Mouse (Mus musculus): ENCODE measurements around the gene Tescl. TPM values are rescaled to one million over a fixed set of nuclear protein-coding genes. Genes with fewer than 3 reads are reported as not detected.
A peak's percentile ranks its signal among the peaks of the same experiment; 100 is the strongest.

The Tescl gene
- total RNA-seq, 2 experiments from 2014 or later: not detected

DNA sequence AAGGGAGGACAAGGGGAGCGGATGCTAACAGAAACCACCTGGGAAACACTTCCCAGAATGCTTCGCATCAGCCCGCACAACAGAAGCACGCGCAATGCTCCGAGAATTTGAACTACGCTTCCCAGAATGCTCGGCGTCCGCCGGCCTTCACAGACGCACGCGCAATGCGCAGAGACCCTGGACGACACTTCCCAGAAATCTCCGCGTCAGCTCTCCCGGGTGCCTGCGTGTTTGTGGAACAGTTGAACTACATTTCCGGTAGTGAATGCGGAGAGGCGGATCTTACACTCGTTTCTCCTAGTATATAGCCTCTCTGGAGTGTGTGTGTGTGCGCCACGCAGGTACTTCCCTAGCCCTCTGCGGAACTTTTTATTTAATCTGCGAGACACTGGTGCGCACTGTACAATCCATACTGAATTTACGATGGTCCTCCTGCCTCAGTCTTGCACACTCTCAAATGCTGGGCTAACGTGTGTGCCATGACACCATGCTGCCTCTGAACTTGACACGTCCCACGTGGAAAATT, 17.1 kb downstream of the Tescl start, which contains the start of gene Zfp94:
Gene Zfp94, minus strand, starts transcription at position 100 of the 526 bp plus-strand sequence.
- DNase-seq (ENCODE audit: extremely low spot score in 1 of 2, low spot score in 2 of 2): peak; percentile 95 to 97
- intact Hi-C loops (cut with DNase I): no loop called here

- intact Hi-C loops (cut with DNase I): no loop called here
Observed at GRCm38 (mm10) chr7:24315726-24316566, 17.8 kb downstream of the Tescl start.

DNA sequence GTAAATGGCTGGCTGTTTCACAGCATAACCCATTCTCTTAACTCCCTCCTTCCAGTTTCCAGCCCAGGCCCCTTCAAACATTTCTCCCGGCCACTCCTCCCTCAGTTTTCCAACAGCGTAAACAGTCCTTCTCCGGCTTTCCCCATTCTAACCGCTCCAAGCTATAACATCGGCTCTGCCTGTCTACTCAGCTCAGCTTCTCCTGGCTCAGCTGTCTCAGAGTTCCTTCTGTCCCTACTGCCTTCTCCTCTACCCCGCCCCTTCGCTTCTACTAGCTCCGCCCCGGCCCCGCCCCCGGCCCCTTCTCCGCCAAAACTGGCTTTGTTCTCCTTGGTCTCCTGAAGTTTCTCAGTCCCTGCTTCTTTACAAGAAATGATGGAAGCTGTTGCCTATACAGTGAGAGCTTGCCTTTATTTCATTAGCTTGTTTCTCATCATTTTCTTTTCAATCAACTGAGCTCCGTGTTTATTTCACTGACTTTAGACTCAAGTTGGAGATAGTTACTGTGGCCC, 32.9 kb downstream of the Tescl start, which contains the start of gene Zfp61:
Gene Zfp61, minus strand, starts transcription at position 462 of the 512 bp plus-strand sequence.
- intact Hi-C loops (cut with DNase I): no loop called here
- no peak for DNase-seq (ENCODE audit: extremely low spot score in 1 of 2, low spot score in 2 of 2)

More at GRCm38 (mm10) chr7:24315726-24316566, 17.8 kb downstream of the Tescl start:
- no peak for DNase-seq (ENCODE audit: extremely low spot score in 1 of 2, low spot score in 2 of 2)

DNA sequence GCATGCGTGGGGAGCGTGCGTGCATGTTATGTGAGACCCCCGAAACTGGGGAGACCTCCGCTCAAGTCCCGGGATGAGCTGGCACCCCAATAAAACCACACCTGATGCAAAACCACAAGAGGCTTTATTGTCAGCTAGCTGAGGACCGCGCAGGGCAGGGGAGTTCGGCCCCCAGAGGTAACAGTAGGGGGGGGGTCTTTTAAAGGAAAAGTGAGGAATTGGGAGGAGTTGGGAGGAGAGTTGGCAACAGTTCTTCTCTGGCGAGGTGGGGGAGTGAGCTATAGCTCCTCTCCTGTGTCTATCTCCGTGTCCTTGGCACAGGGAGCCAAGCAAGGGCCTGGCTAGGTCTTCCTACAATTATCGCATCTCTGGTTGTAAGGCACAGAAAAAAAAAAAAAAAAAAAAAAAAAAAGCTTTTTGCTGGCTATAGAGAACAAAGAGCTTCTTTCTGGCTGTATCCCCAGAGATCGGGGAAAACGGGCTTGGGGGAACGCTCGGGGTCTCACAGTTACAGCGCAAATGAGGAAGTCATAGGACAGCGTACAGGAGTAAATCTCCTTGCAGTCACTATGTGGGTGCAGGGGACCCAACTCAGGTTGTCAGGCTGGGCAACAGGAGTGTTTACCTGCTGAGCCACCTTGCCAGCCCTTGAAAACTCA, 33.8 kb downstream of the Tescl start:
- intact Hi-C loops (cut with DNase I): loop anchor here (10.0 kb wide), 1 partner anchor 325 kb away; the partner anchor contains the start of gene Vmn1r181
- peak in 1 of 2 experiments; percentile 32 for DNase-seq (ENCODE audit: extremely low spot score in 1 of 2, low spot score in 2 of 2)

- DNase-seq (ENCODE audit: extremely low spot score in 1 of 2, low spot score in 2 of 2): peak; percentile 88 to 90
- intact Hi-C loops (cut with DNase I): loop anchor here (10.0 kb wide), 1 partner anchor 324 kb away; the partner anchor contains the start of gene Vmn1r181
Observed at GRCm38 (mm10) chr7:24298973-24299708, 34.6 kb downstream of the Tescl start.

- peak in 1 of 2 experiments; percentile 57 for DNase-seq (ENCODE audit: extremely low spot score in 1 of 2, low spot score in 2 of 2)
- intact Hi-C loops (cut with DNase I): loop anchor here (10.0 kb wide), 1 partner anchor 324 kb away; the partner anchor contains the start of gene Vmn1r181
Observed at GRCm38 (mm10) chr7:24298635-24298972, 35.1 kb downstream of the Tescl start.

DNA sequence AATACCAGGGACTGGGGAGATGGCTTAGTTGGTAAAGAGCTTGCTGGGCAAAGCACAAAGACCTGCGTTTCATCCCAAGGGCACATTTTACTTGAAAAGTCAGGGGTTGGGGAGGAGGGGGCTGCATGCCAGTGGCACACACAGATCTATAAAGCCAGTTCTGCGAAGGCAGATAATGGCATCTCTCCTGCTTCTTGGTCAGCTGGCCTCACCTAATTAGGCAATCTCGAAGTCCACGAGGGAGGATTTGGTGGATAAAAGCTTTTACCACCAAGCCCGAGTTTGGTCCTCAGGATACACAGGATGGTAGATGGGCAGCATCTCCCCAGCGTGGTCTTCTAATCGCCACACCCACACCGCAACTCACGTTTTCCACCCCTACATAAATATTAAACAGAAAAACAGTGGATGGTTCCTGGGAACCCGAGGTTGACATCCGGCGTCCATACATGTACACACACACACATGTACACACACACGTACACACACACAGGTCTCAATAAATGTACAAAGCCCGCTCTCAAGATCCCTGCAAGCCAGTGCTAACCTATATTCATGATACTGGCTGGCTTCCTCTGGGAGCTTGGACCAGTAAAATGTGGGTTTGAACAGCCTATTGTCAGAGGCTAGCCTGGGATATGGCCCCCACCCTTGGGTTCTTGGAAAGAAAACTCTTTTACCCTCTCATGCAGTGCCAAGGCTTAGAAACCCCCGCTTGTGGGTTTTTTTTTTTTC, 36.2 kb downstream of the Tescl start:
- intact Hi-C loops (cut with DNase I): loop anchor here (10.0 kb wide), 1 partner anchor 323 kb away; the partner anchor contains the start of gene Vmn1r181
- no peak for DNase-seq (ENCODE audit: extremely low spot score in 1 of 2, low spot score in 2 of 2)

GRCm38 (mm10) chr7:24296386-24296785, 37.4 kb downstream of the Tescl start:
- no peak for DNase-seq (ENCODE audit: extremely low spot score in 1 of 2, low spot score in 2 of 2)
- intact Hi-C loops (cut with DNase I): loop anchor here (10.0 kb wide), 1 partner anchor 322 kb away; the partner anchor contains the start of gene Vmn1r181

- DNase-seq (ENCODE audit: extremely low spot score in 1 of 2, low spot score in 2 of 2): no peak
- intact Hi-C loops (cut with DNase I): loop anchor here (10.0 kb wide), 1 partner anchor 321 kb away; the partner anchor contains the start of gene Vmn1r181
Observed at GRCm38 (mm10) chr7:24295376-24295775, 38.4 kb downstream of the Tescl start.

DNA sequence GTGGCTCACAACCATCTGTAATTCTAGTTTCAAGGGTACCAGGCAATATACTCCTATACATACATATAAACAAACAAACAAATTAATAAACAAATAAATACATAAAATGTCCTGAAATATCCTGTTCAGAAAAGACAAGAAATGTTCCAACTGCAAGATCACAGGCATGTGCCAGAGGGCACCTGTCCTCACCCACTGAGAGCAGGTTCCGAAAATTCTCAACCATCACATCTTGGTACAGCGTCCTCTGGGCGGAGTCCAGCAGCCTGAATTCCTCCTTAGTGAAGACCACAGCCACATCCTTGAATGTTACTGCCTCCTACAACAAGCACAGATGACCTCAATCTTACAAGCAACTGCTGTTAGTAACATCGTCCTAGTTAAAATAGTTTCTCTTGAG, 39.0 kb downstream of the Tescl start:
- intact Hi-C loops (cut with DNase I): loop anchor here (10.0 kb wide), 1 partner anchor 320 kb away; the partner anchor contains the start of gene Vmn1r181
- no peak for DNase-seq (ENCODE audit: extremely low spot score in 1 of 2, low spot score in 2 of 2)

- intact Hi-C loops (cut with DNase I): loop anchor here (10.0 kb wide), 1 partner anchor 318 kb away; the partner anchor contains the start of gene Vmn1r181
- no peak for DNase-seq (ENCODE audit: extremely low spot score in 1 of 2, low spot score in 2 of 2)
Observed at GRCm38 (mm10) chr7:24293061-24293851, 40.5 kb downstream of the Tescl start.

GRCm38 (mm10) chr7:24291387-24292090, 42.2 kb downstream of the Tescl start:
- intact Hi-C loops (cut with DNase I): loop anchor here (10.0 kb wide), 1 partner anchor 317 kb away; the partner anchor contains the start of gene Vmn1r181
- DNase-seq (ENCODE audit: extremely low spot score in 1 of 2, low spot score in 2 of 2): no peak

DNA sequence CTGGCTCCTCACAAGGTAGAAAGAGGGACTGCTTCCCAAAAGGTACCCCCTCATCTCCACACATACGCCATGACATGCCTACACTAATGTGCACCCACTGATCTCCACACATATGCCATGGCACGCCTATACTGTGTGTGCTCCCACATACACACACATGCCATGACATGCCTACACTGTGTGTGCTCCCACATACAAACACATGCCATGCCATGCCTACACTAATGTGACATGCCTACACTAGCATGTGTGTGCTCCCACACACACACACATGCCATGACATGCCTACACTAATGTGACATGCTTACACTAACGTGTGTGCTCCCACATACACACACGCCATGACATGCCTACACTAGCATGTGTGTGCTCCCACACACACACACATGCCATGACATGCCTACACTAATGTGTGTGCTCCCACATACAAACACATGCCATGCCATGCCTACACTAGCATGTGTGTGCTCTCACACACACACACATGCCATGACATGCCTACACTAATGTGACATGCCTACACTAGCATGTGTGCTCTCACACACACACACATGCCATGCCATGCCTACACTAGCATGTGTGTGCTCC, 43.5 kb downstream of the Tescl start:
- intact Hi-C loops (cut with DNase I): loop anchor here (10.0 kb wide), 1 partner anchor 315 kb away; the partner anchor contains the start of gene Vmn1r181
- DNase-seq (ENCODE audit: extremely low spot score in 1 of 2, low spot score in 2 of 2): no peak

DNA sequence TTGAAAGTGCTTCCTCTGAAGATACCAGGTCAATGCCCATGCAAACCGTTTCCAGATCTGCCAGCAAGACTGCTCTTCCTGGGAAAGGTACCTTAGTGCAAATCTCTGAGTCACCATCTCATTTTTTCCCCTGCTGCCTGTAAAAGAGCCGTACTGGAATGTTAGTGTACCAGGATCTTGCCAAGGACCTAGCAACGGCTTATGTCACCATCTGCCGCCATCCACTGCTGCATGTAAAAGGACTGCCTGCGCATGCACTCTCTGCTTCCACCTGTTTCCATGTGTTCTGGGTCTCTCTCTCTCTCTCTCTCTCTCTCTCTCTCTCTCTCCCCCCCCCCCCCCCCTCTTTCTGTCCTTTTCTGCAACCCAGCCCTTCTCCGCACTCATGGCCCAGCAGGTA, 45.2 kb downstream of the Tescl start:
- no peak for DNase-seq (ENCODE audit: extremely low spot score in 1 of 2, low spot score in 2 of 2)
- intact Hi-C loops (cut with DNase I): no loop called here

DNA sequence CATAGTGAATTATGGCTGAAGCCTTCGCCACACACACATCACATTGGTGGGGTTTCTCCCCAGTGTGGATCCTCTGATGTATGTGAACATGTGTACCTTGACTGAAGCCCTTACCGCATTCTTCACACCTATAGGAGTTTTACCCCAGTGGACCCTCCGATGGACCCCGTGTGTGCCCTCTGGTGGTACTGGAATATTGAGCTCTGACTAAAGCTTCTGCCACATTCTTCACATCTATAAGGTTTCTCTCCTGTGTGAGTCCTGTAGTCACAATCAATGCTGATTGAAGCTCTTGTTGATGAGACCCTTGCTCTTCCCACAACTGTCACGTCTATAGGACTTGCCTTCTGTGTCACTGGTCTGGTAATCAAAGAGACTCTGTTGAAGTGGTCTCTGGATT, 46.1 kb downstream of the Tescl start:
- intact Hi-C loops (cut with DNase I): no loop called here
- no peak for DNase-seq (ENCODE audit: extremely low spot score in 1 of 2, low spot score in 2 of 2)

DNA sequence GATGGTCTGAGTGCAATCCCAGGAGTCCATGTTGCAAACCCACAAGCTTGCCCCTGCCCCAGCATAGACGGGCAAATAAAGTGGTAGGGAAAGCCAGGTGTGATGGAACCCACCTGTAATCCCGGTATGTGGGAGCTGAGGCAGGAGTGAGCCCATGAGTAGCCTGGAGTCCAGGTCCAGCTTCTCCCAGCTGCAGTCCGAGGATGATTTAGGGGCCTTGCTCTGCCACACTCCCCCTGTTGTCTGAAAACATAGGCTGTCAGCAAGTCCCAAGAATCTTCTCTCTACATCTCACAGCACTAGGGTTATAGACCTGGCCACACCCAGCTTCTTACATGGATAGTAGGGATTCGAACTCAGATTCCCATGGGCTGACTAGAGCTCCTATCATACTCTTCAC, 46.8 kb downstream of the Tescl start:
- intact Hi-C loops (cut with DNase I): no loop called here
- no peak for DNase-seq (ENCODE audit: extremely low spot score in 1 of 2, low spot score in 2 of 2)

Data from left cerebral cortex, postnatal 10 days (tissue).